In the genomic region with DNA sequence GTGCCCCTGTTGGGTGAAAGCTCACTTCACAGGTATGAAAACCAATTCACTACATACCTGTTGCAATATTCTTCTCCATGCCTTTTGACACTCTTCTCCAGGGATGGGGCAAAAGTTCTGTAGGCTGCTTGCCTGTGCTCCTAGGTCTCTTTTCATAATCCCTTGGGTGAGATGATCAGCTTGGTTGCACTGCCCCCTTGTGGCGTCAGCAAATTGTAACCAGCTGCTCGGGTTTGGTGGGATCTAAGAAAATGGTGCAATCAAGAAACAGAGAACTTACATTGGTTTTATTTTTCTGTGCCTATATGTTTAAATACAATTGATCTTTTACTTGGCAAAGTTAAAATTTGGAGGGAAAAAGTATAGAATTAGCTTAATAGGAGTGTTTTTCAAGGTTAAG, we compare ENCODE assay signal across 8 mouse cellular contexts.
DNase-seq lines count a peak whose midpoint lies in the region; ATAC-seq and TF ChIP-seq lines count a peak whose summit lies in the region.

No protein-coding gene starts in this region.

- ATAC-seq in midbrain, embryonic 14.5 days (ENCODE audit: low FRiP score, low TSS enrichment) = no peak
- no peak for ATAC-seq in midbrain, embryonic 13.5 days
- no peak for ATAC-seq in intestine, postnatal 0 days
- no peak for ATAC-seq in limb, embryonic 11.5 days (ENCODE audit: insufficient number of reproducible peaks, low FRiP score, low TSS enrichment, low read depth)

- WGBS in midbrain, embryonic 14.5 days = 0% methylated on average over 2 of the region's 2 CpGs
- 0% methylated on average over 2 of the region's 2 CpGs for WGBS in midbrain, embryonic 13.5 days
- WGBS in intestine, postnatal 0 days = 0% methylated on average over 2 of the region's 2 CpGs
- WGBS in limb, embryonic 11.5 days = 0% methylated on average over 2 of the region's 2 CpGs

- no peak for TF ChIP-seq POLR2A in bone marrow macrophage, adult 2 months (IDR thresholded peaks at IDR 0.05; ENCODE audit: borderline replicate concordance, low read depth, low read length)

- no peak overlapping the region for H3K27ac ChIP-seq in midbrain, embryonic 14.5 days (replicated peaks; ENCODE audit: low read depth, low read length)
- no peak overlapping the region for H3K27ac ChIP-seq in midbrain, embryonic 13.5 days
- no peak overlapping the region for H3K27ac ChIP-seq in bone marrow macrophage, adult 2 months (ENCODE audit: insufficient read depth, low read depth, low read length)
- H3K27ac ChIP-seq in intestine, postnatal 0 days (ENCODE audit: low read depth, low read length) = no peak overlapping the region
- no peak overlapping the region for H3K27ac ChIP-seq in limb, embryonic 11.5 days (replicated peaks; ENCODE audit: low read depth, low read length)

- no peak overlapping the region for H3K4me2 ChIP-seq in midbrain, embryonic 14.5 days (ENCODE audit: low read length)
- no peak overlapping the region for H3K4me2 ChIP-seq in midbrain, embryonic 13.5 days (replicated peaks)
- no peak overlapping the region for H3K4me2 ChIP-seq in intestine, postnatal 0 days (replicated peaks; ENCODE audit: low read depth)
- no peak overlapping the region for H3K4me2 ChIP-seq in limb, embryonic 11.5 days (ENCODE audit: low read depth, severe bottlenecking)

- no peak overlapping the region for H3K9ac ChIP-seq in midbrain, embryonic 14.5 days (replicated peaks; ENCODE audit: low read length)
- H3K9ac ChIP-seq in midbrain, embryonic 13.5 days (replicated peaks) = no peak overlapping the region
- H3K9ac ChIP-seq in intestine, postnatal 0 days (ENCODE audit: low read depth, low read length) = no peak overlapping the region
- H3K9ac ChIP-seq in limb, embryonic 11.5 days (ENCODE audit: low read length) = no peak overlapping the region

- no peak overlapping the region for H3K4me3 ChIP-seq in midbrain, embryonic 14.5 days (replicated peaks; ENCODE audit: low read depth, low read length)
- no peak overlapping the region for H3K4me3 ChIP-seq in midbrain, embryonic 13.5 days (replicated peaks)
- H3K4me3 ChIP-seq in bone marrow macrophage, adult 2 months (ENCODE audit: insufficient read depth, low read length) = peak overlapping the region; percentile 24
- no peak overlapping the region for H3K4me3 ChIP-seq in intestine, postnatal 0 days (ENCODE audit: low read depth, low read length)
- H3K4me3 ChIP-seq in limb, embryonic 11.5 days (ENCODE audit: low read depth, low read length) = no peak overlapping the region

- no peaks in the 10 kb centered on the region for H3K27me3 ChIP-seq in midbrain, embryonic 14.5 days (ENCODE audit: control insufficient read depth, insufficient read depth, low read length)
- peaks cover 6% of the 10 kb centered on the region; the same call in 1 of the 2 replicates for H3K27me3 ChIP-seq in midbrain, embryonic 13.5 days
- H3K27me3 ChIP-seq in intestine, postnatal 0 days (replicated peaks; ENCODE audit: control insufficient read depth, insufficient read depth, low read length) = no peaks in the 10 kb centered on the region
- no peaks in the 10 kb centered on the region for H3K27me3 ChIP-seq in limb, embryonic 11.5 days (ENCODE audit: control insufficient read depth, insufficient read depth, low read length)

- no peaks in the 10 kb centered on the region for H3K4me1 ChIP-seq in midbrain, embryonic 14.5 days (ENCODE audit: control insufficient read depth, insufficient read depth, low read length)
- H3K4me1 ChIP-seq in midbrain, embryonic 13.5 days (replicated peaks) = no peaks in the 10 kb centered on the region
- peaks cover 4% of the 10 kb centered on the region; the same call in 1 of the 2 replicates for H3K4me1 ChIP-seq in bone marrow macrophage, adult 2 months (ENCODE audit: control insufficient read depth, insufficient read depth, low read length)
- H3K4me1 ChIP-seq in intestine, postnatal 0 days (replicated peaks; ENCODE audit: control insufficient read depth, insufficient read depth, low read length) = no peaks in the 10 kb centered on the region
- no peaks in the 10 kb centered on the region for H3K4me1 ChIP-seq in limb, embryonic 11.5 days (ENCODE audit: control insufficient read depth, insufficient read depth, low read length)

- H3K36me3 ChIP-seq in midbrain, embryonic 14.5 days (ENCODE audit: control insufficient read depth, insufficient read depth, low read length) = no peaks in the 10 kb centered on the region
- H3K36me3 ChIP-seq in midbrain, embryonic 13.5 days = no peaks in the 10 kb centered on the region
- H3K36me3 ChIP-seq in intestine, postnatal 0 days (ENCODE audit: control insufficient read depth, insufficient read depth) = no peaks in the 10 kb centered on the region
- H3K36me3 ChIP-seq in limb, embryonic 11.5 days (ENCODE audit: control insufficient read depth, insufficient read depth, low read length) = no peaks in the 10 kb centered on the region

- peak; percentile 87 for TF ChIP-seq CTCF in bone marrow macrophage, adult 2 months (IDR thresholded peaks at IDR 0.05; ENCODE audit: low read depth, low read length)
- TF ChIP-seq CTCF in intestine, postnatal 0 days (IDR thresholded peaks at IDR 0.05; ENCODE audit: low read depth) = peak; percentile 88

- DNase-seq in midbrain, embryonic 14.5 days = peak; percentile 90
- peak; percentile 8 for DNase-seq in fibroblast of lung, adult 2 months (ENCODE audit: low read depth)
- peak; percentile 86 for DNase-seq in limb, embryonic 11.5 days (ENCODE audit: low spot score)
- peak; percentile 91 for DNase-seq in retina, embryonic 14.5 days (ENCODE audit: low spot score)
- DNase-seq in T-cell, adult 2 months (ENCODE audit: low spot score) = no peak

- no peaks in the 10 kb centered on the region for H3K9me3 ChIP-seq in midbrain, embryonic 14.5 days (ENCODE audit: control insufficient read depth, low read length)
- no peaks in the 10 kb centered on the region for H3K9me3 ChIP-seq in midbrain, embryonic 13.5 days
- H3K9me3 ChIP-seq in intestine, postnatal 0 days (ENCODE audit: control insufficient read depth) = no peaks in the 10 kb centered on the region
- no peaks in the 10 kb centered on the region for H3K9me3 ChIP-seq in limb, embryonic 11.5 days (ENCODE audit: control insufficient read depth, low read length)
